Mouse (Mus musculus): ENCODE measurements at regions not wholly inside any gene's neighbourhood (a gene's known extent, or its start where the extent isn't known, plus 50 kb on each side); places are given as distances from the start of the nearest gene placed in this dataset.

DNA sequence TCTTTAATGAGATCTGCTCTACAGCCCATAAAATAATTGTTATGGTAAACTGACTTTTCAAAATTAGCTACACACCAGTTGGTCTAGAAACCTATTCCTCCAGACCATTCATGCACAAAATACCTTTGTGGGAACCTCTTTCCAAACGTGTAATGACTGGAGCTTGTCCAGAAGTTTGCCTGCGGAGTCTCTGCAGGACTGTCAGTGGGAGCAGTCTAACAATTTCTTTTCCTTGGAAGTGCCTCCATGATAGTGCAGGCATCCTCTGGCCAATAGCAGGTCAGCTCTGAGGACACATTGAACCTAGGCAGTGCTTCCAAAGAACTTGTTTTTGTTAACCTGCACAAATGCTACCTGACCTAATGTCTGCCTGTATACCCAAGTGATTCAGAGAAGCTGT is 932.3 kb downstream of the Pcdh9 start:
- Histone ChIP-seq H3K9me3 (ENCODE audit: low read length) (no peaks in the 10 kb centered on the region), H3K27me3 (ENCODE audit: insufficient read depth, low read length) (no peaks in the 10 kb centered on the region), H3K36me3 (ENCODE audit: insufficient read depth, low read length) (no peaks in the 10 kb centered on the region), H3K4me1 (replicated peaks; ENCODE audit: low read depth, low read length) (no peaks in the 10 kb centered on the region), H3K4me3 (replicated peaks; ENCODE audit: low read length) (no peak overlapping the region)
- TF ChIP-seq POU5F1 (IDR thresholded peaks at IDR 0.05; ENCODE audit: borderline replicate concordance, low read length) (no peak), NANOG (IDR thresholded peaks at IDR 0.05; ENCODE audit: borderline replicate concordance, low read length) (no peak), CTCF (conservative IDR thresholded peaks at IDR 0.05; ENCODE audit: low read length) (no peak)

DNA sequence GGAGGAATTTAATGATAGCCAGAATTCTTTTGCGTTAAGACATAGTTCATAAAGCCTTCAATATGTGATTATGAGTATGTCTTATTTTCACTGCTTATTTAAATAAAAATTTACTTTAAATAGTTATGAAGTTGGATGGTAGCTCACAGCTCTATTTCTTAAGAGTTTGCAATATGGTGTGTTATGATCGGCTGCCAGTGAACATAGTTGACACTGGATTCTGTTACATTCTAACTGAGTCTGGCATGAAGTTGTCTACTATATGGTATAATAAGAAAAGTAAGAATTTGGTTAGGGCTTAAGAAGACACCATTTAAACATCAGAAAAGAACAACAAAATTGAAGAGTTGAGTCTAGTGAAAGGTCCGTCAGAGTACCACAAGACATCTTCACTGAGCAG is 935.0 kb downstream of the Pcdh9 start:
- no peaks in the 10 kb centered on the region for H3K27me3 ChIP-seq (ENCODE audit: insufficient read depth, low read length)
- H3K4me1 ChIP-seq (replicated peaks; ENCODE audit: low read depth, low read length), result no peaks in the 10 kb centered on the region
- H3K4me3 ChIP-seq (replicated peaks; ENCODE audit: low read length), result no peak overlapping the region
- no peaks in the 10 kb centered on the region for H3K9me3 ChIP-seq (ENCODE audit: low read length)
- TF ChIP-seq POU5F1 (IDR thresholded peaks at IDR 0.05; ENCODE audit: borderline replicate concordance, low read length), result no peak
- no peak for TF ChIP-seq CTCF (conservative IDR thresholded peaks at IDR 0.05; ENCODE audit: low read length)
- TF ChIP-seq NANOG (IDR thresholded peaks at IDR 0.05; ENCODE audit: borderline replicate concordance, low read length), result no peak
- no peaks in the 10 kb centered on the region for H3K36me3 ChIP-seq (ENCODE audit: insufficient read depth, low read length)

DNA sequence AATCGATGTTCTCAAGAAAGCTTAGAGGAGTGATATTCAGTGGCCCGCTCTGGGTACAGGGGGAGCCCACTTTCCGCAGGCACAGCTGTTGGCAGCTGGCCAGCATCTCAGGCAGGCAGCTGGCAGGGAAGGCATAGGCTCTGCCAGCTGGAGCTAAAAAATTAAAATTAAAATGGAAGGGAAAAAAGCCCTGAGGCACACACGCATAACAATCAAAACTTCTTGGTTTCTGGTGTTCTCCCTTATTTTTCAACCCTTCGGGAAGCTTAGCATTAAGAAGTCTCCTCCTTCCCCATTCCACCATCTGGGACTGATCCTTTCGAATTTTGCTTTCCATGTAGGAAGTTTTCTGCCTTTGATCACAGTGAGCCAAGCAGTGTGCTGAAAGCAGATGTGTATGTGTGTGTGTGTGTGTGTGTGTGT is 982.8 kb downstream of the Pcdh9 start:
- no peaks in the 10 kb centered on the region for H3K4me1 ChIP-seq (replicated peaks; ENCODE audit: low read depth, low read length)
- H3K4me3 ChIP-seq (replicated peaks; ENCODE audit: low read length), result no peak overlapping the region
- H3K9me3 ChIP-seq (ENCODE audit: low read length), result no peaks in the 10 kb centered on the region
- H3K36me3 ChIP-seq (ENCODE audit: insufficient read depth, low read length), result no peaks in the 10 kb centered on the region
- no peaks in the 10 kb centered on the region for H3K27me3 ChIP-seq (ENCODE audit: insufficient read depth, low read length)
- no peak for TF ChIP-seq POU5F1 (IDR thresholded peaks at IDR 0.05; ENCODE audit: borderline replicate concordance, low read length)
- TF ChIP-seq CTCF (conservative IDR thresholded peaks at IDR 0.05; ENCODE audit: low read length), result no peak
- TF ChIP-seq NANOG (IDR thresholded peaks at IDR 0.05; ENCODE audit: borderline replicate concordance, low read length), result no peak

DNA sequence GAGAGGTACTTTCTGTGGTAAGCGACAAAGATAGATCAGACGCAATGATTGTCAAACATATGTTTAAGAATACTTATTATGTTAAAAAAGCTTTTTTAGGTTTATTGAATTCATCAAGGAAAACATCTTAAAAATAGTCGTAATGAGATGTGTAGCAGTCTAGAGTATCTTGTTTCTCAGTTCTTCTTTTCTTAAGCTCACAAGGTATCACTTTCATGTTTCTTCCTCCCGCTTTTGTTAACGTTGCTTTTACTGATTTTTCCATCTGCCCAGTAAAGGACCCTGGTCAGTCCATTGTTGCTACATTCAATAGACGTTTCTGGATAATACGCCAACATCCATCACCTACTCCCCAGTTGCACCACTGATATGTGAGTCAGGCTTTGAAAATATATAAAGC is 1015.9 kb downstream of the Pcdh9 start:
- Histone ChIP-seq H3K27me3 (ENCODE audit: insufficient read depth, low read length) (no peaks in the 10 kb centered on the region), H3K4me1 (replicated peaks; ENCODE audit: low read depth, low read length) (no peaks in the 10 kb centered on the region), H3K36me3 (ENCODE audit: insufficient read depth, low read length) (no peaks in the 10 kb centered on the region), H3K4me3 (replicated peaks; ENCODE audit: low read length) (no peak overlapping the region), H3K9me3 (ENCODE audit: low read length) (no peaks in the 10 kb centered on the region)
- TF ChIP-seq CTCF (conservative IDR thresholded peaks at IDR 0.05; ENCODE audit: low read length) (no peak), POU5F1 (IDR thresholded peaks at IDR 0.05; ENCODE audit: borderline replicate concordance, low read length) (no peak), NANOG (IDR thresholded peaks at IDR 0.05; ENCODE audit: borderline replicate concordance, low read length) (no peak)

DNA sequence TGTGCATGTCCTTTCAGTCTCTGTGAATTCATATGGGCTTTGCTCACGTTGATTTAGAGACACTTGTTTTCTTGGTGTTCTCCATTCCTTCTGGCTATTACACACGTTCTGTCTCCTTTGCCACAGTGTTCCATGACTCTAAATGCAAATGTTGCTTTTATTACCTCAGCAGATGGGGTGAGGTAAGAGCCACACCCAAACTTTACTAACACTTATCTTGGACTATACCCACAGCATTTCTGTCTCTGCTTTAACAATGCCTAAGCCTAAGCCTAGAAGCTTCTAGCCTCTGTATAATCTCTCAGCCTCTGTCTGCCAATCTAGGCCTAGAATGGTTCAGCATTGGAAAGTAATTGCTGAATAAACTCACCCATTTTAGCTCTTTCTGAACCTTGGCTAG is 1024.0 kb downstream of the Pcdh9 start:
- Histone ChIP-seq H3K36me3 (ENCODE audit: insufficient read depth, low read length) (no peaks in the 10 kb centered on the region), H3K4me3 (replicated peaks; ENCODE audit: low read length) (no peak overlapping the region), H3K4me1 (replicated peaks; ENCODE audit: low read depth, low read length) (peaks cover 25% of the 10 kb centered on the region), H3K9me3 (ENCODE audit: low read length) (no peaks in the 10 kb centered on the region), H3K27me3 (ENCODE audit: insufficient read depth, low read length) (no peaks in the 10 kb centered on the region)
- no peak for TF ChIP-seq CTCF (conservative IDR thresholded peaks at IDR 0.05; ENCODE audit: low read length)

DNA sequence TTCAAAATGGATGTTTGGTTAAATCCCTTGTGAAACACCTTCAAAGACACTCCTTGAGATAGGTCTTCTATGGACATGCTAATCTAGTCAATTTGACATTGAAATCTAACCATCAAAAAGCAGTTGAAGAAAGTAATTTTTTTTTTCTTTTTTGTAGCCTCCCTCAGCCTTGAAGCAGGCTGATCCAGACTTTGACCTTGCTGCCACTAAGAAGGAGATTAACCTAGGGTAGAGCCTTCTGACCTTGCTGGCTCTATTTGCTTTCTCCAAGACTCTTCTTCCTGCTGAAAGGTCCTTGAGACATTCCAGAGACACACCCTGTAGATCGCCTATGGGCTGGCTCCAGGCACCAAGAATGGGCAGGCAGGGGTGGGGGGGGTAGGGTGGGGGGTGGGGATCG is 1027.5 kb downstream of the Pcdh9 start:
- Histone ChIP-seq H3K4me3 (replicated peaks; ENCODE audit: low read length) (no peak overlapping the region), H3K36me3 (ENCODE audit: insufficient read depth, low read length) (no peaks in the 10 kb centered on the region), H3K4me1 (replicated peaks; ENCODE audit: low read depth, low read length) (peaks cover 33% of the 10 kb centered on the region), H3K27me3 (ENCODE audit: insufficient read depth, low read length) (no peaks in the 10 kb centered on the region), H3K9me3 (ENCODE audit: low read length) (0 out of 2 replicates have a peak, but pooled peaks cover 4% of the 10 kb centered on the region)
- no peak for TF ChIP-seq POU5F1 (IDR thresholded peaks at IDR 0.05; ENCODE audit: borderline replicate concordance, low read length)
- TF ChIP-seq NANOG (IDR thresholded peaks at IDR 0.05; ENCODE audit: borderline replicate concordance, low read length), result 0 out of 2 replicates have a peak, but pooled peaks have one; percentile 66
- no peak for TF ChIP-seq CTCF (conservative IDR thresholded peaks at IDR 0.05; ENCODE audit: low read length)

DNA sequence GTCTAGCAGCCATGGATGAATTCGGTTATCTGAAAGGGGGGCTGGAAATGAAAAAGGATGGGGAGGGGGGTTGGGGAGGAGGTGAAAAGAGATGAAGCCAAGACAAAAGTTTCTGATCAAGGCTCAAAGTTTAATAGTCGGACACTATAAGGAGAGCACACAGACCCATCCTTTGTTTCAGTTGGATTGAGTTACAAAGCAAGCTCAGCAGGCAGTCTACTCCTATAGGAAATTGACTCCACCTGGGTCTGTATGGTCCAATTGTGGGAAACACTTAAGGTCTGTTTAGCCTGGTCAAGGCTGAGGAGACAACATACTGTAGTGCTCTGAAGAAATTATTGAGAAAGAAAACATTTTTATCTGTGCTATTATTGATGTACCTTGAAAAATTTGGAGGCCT is 1029.8 kb downstream of the Pcdh9 start:
- Histone ChIP-seq H3K9me3 (ENCODE audit: low read length) (0 out of 2 replicates have a peak, but pooled peaks cover 4% of the 10 kb centered on the region), H3K27me3 (ENCODE audit: insufficient read depth, low read length) (no peaks in the 10 kb centered on the region), H3K36me3 (ENCODE audit: insufficient read depth, low read length) (no peaks in the 10 kb centered on the region), H3K4me3 (replicated peaks; ENCODE audit: low read length) (no peak overlapping the region), H3K4me1 (replicated peaks; ENCODE audit: low read depth, low read length) (peaks cover 21% of the 10 kb centered on the region)
- no peak for TF ChIP-seq CTCF (conservative IDR thresholded peaks at IDR 0.05; ENCODE audit: low read length)
- no peak for TF ChIP-seq POU5F1 (IDR thresholded peaks at IDR 0.05; ENCODE audit: borderline replicate concordance, low read length)
- peak; percentile 52; the same call in 1 of the 2 replicates for TF ChIP-seq NANOG (IDR thresholded peaks at IDR 0.05; ENCODE audit: borderline replicate concordance, low read length)

DNA sequence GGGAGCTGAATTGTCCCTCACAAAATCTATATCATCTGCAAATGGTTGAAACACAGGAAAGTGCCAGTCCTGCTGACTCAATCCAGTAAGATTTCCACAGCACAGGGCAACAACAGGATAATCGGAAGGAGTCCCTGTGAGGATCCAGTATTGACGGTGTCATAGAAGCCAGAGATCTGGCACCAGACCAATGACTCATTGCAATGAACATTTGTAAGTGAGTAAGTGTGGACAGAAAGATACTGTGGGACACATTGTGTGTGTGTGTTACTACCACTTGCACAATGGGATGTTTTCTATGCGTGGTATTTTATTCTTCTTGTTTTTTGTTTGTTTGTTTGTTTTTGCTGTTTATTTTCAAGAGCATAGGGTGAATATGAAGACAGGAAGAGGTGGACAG is 1056.8 kb downstream of the Pcdh9 start:
- TF ChIP-seq CTCF (conservative IDR thresholded peaks at IDR 0.05; ENCODE audit: low read length), result no peak
- no peaks in the 10 kb centered on the region for H3K4me1 ChIP-seq (replicated peaks; ENCODE audit: low read depth, low read length)
- H3K36me3 ChIP-seq (ENCODE audit: insufficient read depth, low read length), result no peaks in the 10 kb centered on the region
- H3K4me3 ChIP-seq (replicated peaks; ENCODE audit: low read length), result no peak overlapping the region
- H3K27me3 ChIP-seq (ENCODE audit: insufficient read depth, low read length), result no peaks in the 10 kb centered on the region
- no peaks in the 10 kb centered on the region for H3K9me3 ChIP-seq (ENCODE audit: low read length)

DNA sequence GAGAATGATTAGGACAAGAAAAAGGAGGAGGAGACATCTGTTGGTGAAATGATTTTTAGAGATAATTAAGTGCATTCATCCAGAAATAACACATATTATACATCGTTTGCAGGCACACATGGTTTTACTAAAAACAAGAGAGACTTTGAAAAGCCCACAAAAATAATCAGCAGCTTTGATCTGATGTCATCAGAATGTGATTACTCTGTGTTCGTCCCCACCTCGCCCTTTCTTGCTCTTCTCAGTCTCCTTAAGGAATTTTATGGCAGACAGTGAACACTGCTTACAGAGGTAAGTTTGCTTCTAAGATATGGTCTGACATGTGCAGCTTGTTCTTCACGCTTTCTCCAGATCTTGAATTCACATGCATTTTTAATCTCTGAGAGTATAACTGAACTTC is 1061.3 kb downstream of the Pcdh9 start:
- Histone ChIP-seq H3K27me3 (ENCODE audit: insufficient read depth, low read length) (no peaks in the 10 kb centered on the region), H3K9me3 (ENCODE audit: low read length) (0 out of 2 replicates have a peak, but pooled peaks cover 4% of the 10 kb centered on the region), H3K4me1 (replicated peaks; ENCODE audit: low read depth, low read length) (peaks cover 5% of the 10 kb centered on the region), H3K4me3 (replicated peaks; ENCODE audit: low read length) (no peak overlapping the region), H3K36me3 (ENCODE audit: insufficient read depth, low read length) (no peaks in the 10 kb centered on the region)
- TF ChIP-seq CTCF (conservative IDR thresholded peaks at IDR 0.05; ENCODE audit: low read length), result no peak
- TF ChIP-seq NANOG (IDR thresholded peaks at IDR 0.05; ENCODE audit: borderline replicate concordance, low read length), result no peak
- no peak for TF ChIP-seq POU5F1 (IDR thresholded peaks at IDR 0.05; ENCODE audit: borderline replicate concordance, low read length)

Measured in E14TG2a.4 (cell line).